Mouse (Mus musculus) myocyte (in vitro differentiated cells): ENCODE results near the gene Mcm3ap. TPM values are rescaled to one million over a fixed set of nuclear protein-coding genes. Genes with fewer than 3 reads are reported as not detected.

Source experiments
- H3K27me3 ChIP-seq: one replicate; pipeline ENCODE4 v1.6.1; 2011; ENCODE audit not compliant: control insufficient read depth, insufficient read depth, insufficient read length
- H3K36me3 ChIP-seq: one replicate; pipeline ENCODE4 v1.6.1; 2011; ENCODE audit not compliant: control insufficient read depth, insufficient read depth
- H3K4me2 ChIP-seq: one replicate; pipeline ENCODE4 v1.6.1; 2011; ENCODE audit warnings: low read depth, control low read depth
- H3K4me3 ChIP-seq: one replicate; pipeline ENCODE4 v1.5.1; 2011; ENCODE audit warnings: mild to moderate bottlenecking, control low read depth, moderate library complexity
- H3K79me2 ChIP-seq: one replicate; pipeline ENCODE4 v1.6.1; 2011; ENCODE audit not compliant: control insufficient read depth, insufficient read depth
- H3ac ChIP-seq: one replicate; pipeline ENCODE4 v1.6.1; 2011; ENCODE audit not compliant: control insufficient read depth, insufficient read length
- CEBPB ChIP-seq: IDR thresholded peaks from 2 replicates; pipeline ENCODE4 v1.6.1; 2011; ENCODE audit warnings: mild to moderate bottlenecking, moderate library complexity; ENCODE audit not compliant: poor library complexity, insufficient read depth, severe bottlenecking
- E2F4 ChIP-seq: IDR thresholded peaks from one replicate; pipeline ENCODE4 v1.6.1; 2011; ENCODE audit warnings: mild to moderate bottlenecking, control low read depth, moderate library complexity; ENCODE audit not compliant: insufficient read depth
- MAX ChIP-seq: IDR thresholded peaks from one replicate; pipeline ENCODE4 v1.6.1; 2011; ENCODE audit warnings: low read depth, mild to moderate bottlenecking, control low read depth
- MYOD1 ChIP-seq, 3 experiments: IDR thresholded peaks; one replicate each; pipeline ENCODE4 v1.6.1; 2011; ENCODE audit warnings: control low read depth in 2 of 3, low read depth in 2 of 3, mild to moderate bottlenecking in 2 of 3, moderate library complexity in 1 of 3; ENCODE audit not compliant: insufficient read length in 2 of 3, control insufficient read depth in 1 of 3
- MYOG ChIP-seq, 3 experiments: IDR thresholded peaks; one replicate each; pipeline ENCODE4 v1.6.1; 2011; ENCODE audit warnings: control low read depth in 2 of 3, low read depth in 2 of 3, mild to moderate bottlenecking in 2 of 3; ENCODE audit not compliant: insufficient read length in 2 of 3, control insufficient read depth in 1 of 3, insufficient read depth in 1 of 3
- POLR2A ChIP-seq: IDR thresholded peaks from one replicate; pipeline ENCODE4 v1.6.1; 2011; ENCODE audit warnings: low read depth, mild to moderate bottlenecking, control low read depth, moderate library complexity; ENCODE audit not compliant: insufficient read length
- POLR2AphosphoS2 ChIP-seq: IDR thresholded peaks from one replicate; pipeline ENCODE4 v1.6.1; 2011; ENCODE audit warnings: low read depth, control low read depth; ENCODE audit not compliant: insufficient read length
- REST ChIP-seq: IDR thresholded peaks from one replicate; pipeline ENCODE4 v1.6.1; 2011; ENCODE audit warnings: mild to moderate bottlenecking, control low read depth, moderate library complexity; ENCODE audit not compliant: insufficient read depth, insufficient read length
- SRF ChIP-seq: IDR thresholded peaks from one replicate; pipeline ENCODE4 v1.6.1; 2011; ENCODE audit warnings: low read depth; ENCODE audit not compliant: control insufficient read depth, insufficient read length
- TCF12 ChIP-seq: IDR thresholded peaks from one replicate; pipeline ENCODE4 v1.6.1; 2011; ENCODE audit warnings: mild to moderate bottlenecking, control low read depth; ENCODE audit not compliant: poor library complexity, insufficient read depth, severe bottlenecking
- TCF3 ChIP-seq: IDR thresholded peaks from one replicate; pipeline ENCODE4 v1.6.1; 2011; ENCODE audit warnings: low read depth, control low read depth; ENCODE audit not compliant: insufficient read length
- USF1 ChIP-seq: IDR thresholded peaks from one replicate; pipeline ENCODE4 v1.6.1; 2011; ENCODE audit warnings: low read depth, mild to moderate bottlenecking, control low read depth, moderate library complexity
- polyA plus RNA-seq: library from polyadenylated mRNA; unstranded; fragments of >200 nt; fragmentation: generic; extraction: Trizol; gene quantifications from one replicate; pipeline ENCODE4 v1.2.1, GENCODE M21; 2012; ENCODE audit warnings: missing spikeins

Gene Mcm3ap
- polyA plus RNA-seq, 1 experiment = 28.9 TPM

DNA sequence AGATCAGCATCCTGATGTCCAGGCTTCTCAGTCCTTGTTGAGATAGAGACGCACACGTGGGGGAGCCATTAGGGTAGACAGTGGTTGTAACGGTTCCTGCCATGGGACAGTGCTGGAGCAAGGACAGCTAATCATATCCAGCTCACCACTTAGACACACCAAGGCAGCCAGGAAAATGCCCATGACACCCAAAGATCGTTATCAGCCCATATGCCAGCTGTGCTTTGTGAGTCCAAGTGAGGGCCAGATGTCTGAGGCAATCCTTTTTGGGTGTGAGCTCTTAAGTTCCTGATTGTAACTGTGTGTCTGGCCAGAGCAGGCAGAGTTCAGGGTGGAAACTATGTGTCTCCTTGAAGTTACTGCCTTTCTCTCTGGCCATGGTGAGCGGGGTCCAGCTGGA, 85.3 kb downstream of the Mcm3ap start:
- no peaks in the 10 kb centered on the region for H3K27me3 ChIP-seq
- peaks cover 51% of the 10 kb centered on the region for H3K36me3 ChIP-seq
- H3K79me2 ChIP-seq = no peaks in the 10 kb centered on the region
- TF ChIP-seq REST = no peak
- TF ChIP-seq SRF = no peak
- TF ChIP-seq TCF12 = no peak
- TF ChIP-seq MAX = no peak
- TF ChIP-seq TCF3 = no peak
- TF ChIP-seq POLR2A = no peak
- TF ChIP-seq POLR2AphosphoS2 = no peak
- TF ChIP-seq E2F4 = no peak
- no peak for TF ChIP-seq MYOG (IDR thresholded peaks at IDR 0.05; ENCODE audit: control insufficient read depth in 1 of 3, insufficient read depth in 1 of 3, insufficient read length in 2 of 3, low read depth in 2 of 3)
- TF ChIP-seq CEBPB = no peak
- TF ChIP-seq USF1 = no peak
- TF ChIP-seq MYOD1 (IDR thresholded peaks at IDR 0.05; ENCODE audit: control insufficient read depth in 1 of 3, insufficient read length in 2 of 3, low read depth in 2 of 3) = no peak
- H3K4me2 ChIP-seq = no peak overlapping the region
- H3ac ChIP-seq = no peak overlapping the region
- H3K4me3 ChIP-seq = no peak overlapping the region

DNA sequence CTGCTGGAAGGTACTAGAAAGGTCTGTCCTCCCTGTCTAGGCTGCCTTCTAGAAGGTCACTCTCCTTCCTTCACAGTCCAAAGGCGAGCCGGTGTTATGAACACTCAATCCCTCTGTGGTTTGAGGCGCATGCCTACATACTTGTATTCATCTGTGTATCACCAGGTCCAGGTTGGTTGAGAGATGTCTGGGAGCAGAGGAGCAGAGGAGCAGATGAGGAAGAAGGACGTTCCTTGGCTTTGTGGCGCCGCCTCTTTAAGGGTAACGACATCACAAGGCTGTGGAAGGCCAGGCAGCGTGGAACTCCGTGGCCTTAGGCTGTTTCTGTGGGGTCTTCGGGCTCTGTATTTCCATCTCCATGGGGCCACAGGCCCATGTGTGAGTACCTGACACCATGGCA, 93.2 kb downstream of the Mcm3ap start, which contains the start of gene Spatc1l:
Gene Spatc1l (plus strand): TSS at position 301 of the 400 bp plus-strand sequence.
- no peak within 1 kb of the TSS for H3K4me3 ChIP-seq
- no peaks in the 10 kb centered on the region for H3K36me3 ChIP-seq
- H3K27me3 ChIP-seq = peaks cover 14% of the 10 kb centered on the region
- no peak within 1 kb of the TSS for H3K4me2 ChIP-seq
- H3ac ChIP-seq = no peak within 1 kb of the TSS
- TF ChIP-seq POLR2A (no peak), MYOD1 (IDR thresholded peaks at IDR 0.05; ENCODE audit: control insufficient read depth in 1 of 3, insufficient read length in 2 of 3, low read depth in 2 of 3) (no peak), TCF12 (no peak), TCF3 (no peak), SRF (no peak), CEBPB (no peak), MAX (no peak)
- H3K79me2 ChIP-seq = no peaks in the 10 kb centered on the region

Other genes with a start within 250 kb of the Mcm3ap start
- gene Prmt2, start 231.1 kb upstream of the Mcm3ap start, polyA plus RNA-seq = 52.4 TPM
- gene S100b, start 215.1 kb upstream of the Mcm3ap start, polyA plus RNA-seq = 0.04 TPM
- gene Dip2a, start 123.6 kb upstream of the Mcm3ap start, polyA plus RNA-seq = 11.1 TPM
- gene AC141477.1, start 28.5 kb upstream of the Mcm3ap start, polyA plus RNA-seq = not detected
- gene Pcnt, start 26.1 kb upstream of the Mcm3ap start, polyA plus RNA-seq = 11.5 TPM
- gene 2610028H24Rik, start 19.8 kb upstream of the Mcm3ap start, polyA plus RNA-seq = not detected
- 2.0 TPM for gene Ybey, start 187 bp downstream of the Mcm3ap start, polyA plus RNA-seq
- gene Lss, start 62.7 kb downstream of the Mcm3ap start, polyA plus RNA-seq = 36.0 TPM
- gene Spatc1l, start 93.3 kb downstream of the Mcm3ap start, polyA plus RNA-seq = not detected
- gene Ftcd, start 106.7 kb downstream of the Mcm3ap start, polyA plus RNA-seq = not detected
- 63.3 TPM for gene Col6a2, start 154.7 kb downstream of the Mcm3ap start, polyA plus RNA-seq